Mouse (Mus musculus): ENCODE measurements around the gene Prdm11. TPM values are rescaled to one million over a fixed set of nuclear protein-coding genes. Genes with fewer than 3 reads are reported as not detected.

The Prdm11 gene
- polyA plus RNA-seq, 3 experiments from 2014 or later: 1.1 to 2.8 (median 2.0) TPM

GRCm38 (mm10) chr2:92964345-92964744 lies 81.6 kb downstream of the Prdm11 start:
- ATAC-seq: no peak

DNA sequence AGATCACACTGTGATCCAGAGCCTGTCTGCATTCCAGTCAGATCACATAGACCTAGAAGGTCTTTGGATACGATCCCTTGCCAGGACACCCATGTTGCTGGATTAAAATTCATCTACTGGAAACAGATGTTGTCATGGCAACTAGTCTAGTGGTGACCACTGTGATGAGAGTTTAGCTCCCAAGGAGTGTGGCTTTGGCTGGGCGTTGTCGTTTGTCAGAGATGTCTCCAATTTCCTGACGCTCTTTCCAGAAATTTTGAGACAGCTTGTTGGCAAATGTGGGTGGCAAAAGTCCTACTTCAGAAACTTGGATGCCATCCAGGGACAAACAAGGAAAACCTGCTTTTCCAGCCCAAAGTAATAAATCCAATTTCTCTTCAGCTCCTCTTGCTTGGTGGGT lies 87.3 kb downstream of the Prdm11 start:
- no peak for ATAC-seq

- ATAC-seq: no peak
These were observed 89.0 kb downstream of the Prdm11 start for GRCm38 (mm10) chr2:92956943-92957342.

- ATAC-seq: peak; percentile 43
These were observed 91.4 kb downstream of the Prdm11 start for GRCm38 (mm10) chr2:92954404-92955114.

- ATAC-seq: no peak
These were observed 92.5 kb downstream of the Prdm11 start for GRCm38 (mm10) chr2:92953450-92953849.

GRCm38 (mm10) chr2:92949518-92949917 lies 96.4 kb downstream of the Prdm11 start:
- no peak for ATAC-seq

DNA sequence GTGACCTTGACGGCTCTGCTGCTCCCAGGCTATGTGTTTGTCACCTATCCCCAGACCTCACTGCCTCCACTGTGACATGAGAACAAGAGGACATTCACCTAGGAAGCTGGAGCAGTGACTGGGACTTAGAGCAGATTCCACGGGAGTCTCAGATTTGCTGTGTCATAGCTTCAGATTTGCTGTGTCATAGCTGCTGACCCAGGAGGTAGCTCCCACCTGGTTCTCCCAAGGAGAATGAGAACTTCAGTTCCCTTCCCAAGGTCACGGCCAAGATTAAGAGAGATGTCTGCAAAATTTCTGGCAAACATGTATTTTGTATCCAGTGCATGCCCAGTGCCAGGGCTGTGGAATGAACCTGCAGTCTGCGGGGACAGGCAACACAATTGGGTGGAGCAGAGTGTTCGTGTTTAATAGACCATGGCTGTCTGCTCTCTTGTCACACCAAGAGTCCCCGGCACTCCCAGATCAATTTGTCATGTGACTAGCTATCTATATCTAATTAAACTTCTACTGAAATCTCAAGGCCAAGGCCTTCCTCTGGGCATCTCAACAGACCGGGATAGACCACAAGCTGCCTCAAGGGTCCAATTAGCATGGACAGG lies 97.2 kb downstream of the Prdm11 start:
- no peak for ATAC-seq

DNA sequence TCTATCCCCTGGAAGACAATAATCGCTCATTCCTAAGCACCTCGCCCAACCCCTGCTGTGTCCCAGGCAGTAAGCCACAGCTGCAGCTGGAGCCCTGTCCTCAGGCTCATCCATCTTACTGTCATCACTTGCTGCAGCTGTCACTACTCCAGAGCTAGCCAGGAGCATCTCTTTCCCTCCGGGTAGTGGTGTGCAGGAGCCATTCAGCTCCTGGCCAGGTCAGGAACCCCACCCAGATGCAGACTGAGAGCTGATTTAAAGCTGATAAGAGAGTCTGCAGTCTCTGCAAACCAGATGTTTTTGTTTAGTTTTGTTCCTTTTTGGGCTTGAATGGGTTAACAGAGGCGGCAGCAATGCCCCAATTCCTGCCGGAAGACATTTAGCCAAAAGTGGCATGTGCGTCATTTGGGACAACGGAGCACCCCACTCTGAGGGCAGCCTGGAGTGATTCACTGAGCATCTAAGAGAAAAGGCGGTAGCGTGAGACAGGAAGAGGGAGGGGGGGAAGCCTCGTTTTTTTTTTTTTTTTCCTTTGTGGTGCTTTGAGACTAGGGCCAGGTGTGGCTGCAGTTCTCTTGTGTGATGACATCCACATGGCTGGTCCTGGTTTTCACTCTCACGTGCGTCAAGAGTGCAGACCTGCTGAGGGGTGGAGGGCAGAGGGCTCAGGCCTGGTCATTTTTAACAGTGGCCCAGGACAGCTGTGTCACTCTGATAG lies 97.8 kb downstream of the Prdm11 start:
- no peak for ATAC-seq

DNA sequence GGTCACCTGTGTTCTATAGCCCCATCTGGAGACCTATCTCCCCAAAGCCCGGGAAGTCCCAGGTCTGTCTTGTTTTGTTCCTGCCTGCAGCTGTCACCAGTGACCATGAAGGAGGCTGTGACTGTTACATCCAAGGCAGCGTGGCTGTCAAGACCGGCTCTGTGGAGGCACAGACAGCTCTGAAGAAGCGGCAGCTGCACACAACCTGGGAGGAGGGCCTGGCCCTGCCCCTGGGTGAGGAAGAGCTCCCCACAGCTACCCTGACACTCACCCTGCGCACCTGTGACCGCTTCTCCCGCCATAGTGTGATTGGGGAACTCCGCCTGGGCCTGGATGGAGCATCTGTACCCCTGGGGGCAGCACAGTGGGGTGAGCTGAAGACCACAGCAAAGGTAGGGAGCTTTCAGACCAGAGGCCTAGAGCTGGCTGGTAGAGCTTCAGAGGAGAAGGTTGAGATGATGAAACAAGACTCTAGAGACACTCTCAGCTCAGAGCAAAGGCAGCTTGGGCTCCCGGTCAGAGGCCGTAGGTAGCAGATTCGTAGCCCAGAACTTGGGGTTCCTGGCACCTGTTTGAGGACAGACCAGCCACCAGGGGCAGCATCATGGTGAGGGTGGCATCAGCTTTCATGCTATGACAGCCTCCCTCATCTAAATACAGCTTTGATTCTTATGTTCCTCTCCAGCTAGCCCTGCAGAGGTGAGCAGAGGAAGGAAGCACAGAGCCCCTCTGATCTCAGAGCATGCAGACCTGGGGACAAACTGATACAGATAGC lies 100.0 kb downstream of the Prdm11 start:
- ATAC-seq: no peak

- ATAC-seq: no peak
These were observed 100.7 kb downstream of the Prdm11 start for GRCm38 (mm10) chr2:92945125-92945746.

DNA sequence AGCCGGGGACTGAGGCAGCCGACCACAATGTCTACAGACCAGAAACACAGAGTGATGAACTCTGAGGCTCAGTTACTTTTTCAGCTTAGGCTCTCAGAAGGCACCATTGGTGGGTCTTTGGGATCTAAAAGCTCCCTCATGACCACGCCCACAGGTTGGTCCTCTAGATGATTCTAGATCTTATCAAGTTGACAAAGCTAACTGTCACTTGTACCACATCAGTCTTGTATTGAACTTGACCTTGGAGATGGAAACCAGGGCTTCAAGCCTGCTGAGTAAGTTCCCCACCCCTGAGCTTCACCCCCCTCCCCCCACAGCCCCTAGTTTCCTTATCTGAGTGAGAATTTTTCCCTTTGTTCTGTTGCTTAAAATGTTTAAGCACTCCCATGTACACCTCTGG lies 101.6 kb downstream of the Prdm11 start:
- ATAC-seq: no peak

- ATAC-seq: no peak
These were observed 102.6 kb downstream of the Prdm11 start for GRCm38 (mm10) chr2:92943406-92943805.

DNA sequence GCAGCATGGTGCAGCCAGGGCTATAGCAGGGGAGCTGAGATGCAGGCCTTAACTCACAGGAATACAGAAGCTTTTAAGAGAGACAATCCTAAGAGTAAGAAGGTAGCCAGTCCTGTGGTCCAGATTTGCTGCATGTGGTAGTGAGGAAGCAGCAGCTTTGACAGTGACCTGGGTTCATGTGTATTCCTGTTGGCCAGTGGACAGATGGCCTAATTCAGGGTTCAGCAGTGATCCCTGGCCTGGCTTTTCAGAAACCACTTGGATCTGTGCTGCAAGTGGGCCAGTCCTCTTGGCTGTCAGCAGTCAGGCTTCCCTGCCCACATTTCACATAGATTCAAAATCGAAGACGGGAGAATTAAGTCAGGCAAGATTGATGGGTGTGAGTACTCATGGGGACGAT lies 104.5 kb downstream of the Prdm11 start:
- no peak for ATAC-seq

GRCm38 (mm10) chr2:92940963-92941362 lies 105.0 kb downstream of the Prdm11 start:
- ATAC-seq: no peak

DNA sequence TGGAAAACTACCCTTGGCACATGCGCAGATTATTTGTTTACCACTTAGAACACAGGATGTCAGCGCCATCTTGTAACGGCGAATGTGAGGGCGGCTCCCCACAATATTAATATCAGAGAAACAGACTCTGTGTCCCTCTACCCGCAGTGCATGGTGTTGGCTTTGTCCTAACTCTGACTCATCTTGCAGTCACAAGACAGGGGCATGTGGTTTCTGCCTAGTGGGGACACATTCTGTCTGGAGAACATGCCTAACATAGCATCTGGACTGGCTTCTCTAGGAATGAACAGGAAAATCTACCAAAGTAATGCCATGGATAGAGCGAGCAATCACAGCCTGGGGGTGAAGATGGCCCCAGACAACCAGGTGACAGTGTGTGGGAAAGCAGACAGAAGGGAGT lies 107.1 kb downstream of the Prdm11 start:
- ATAC-seq: no peak

- no peak for ATAC-seq
These were observed 107.9 kb downstream of the Prdm11 start for GRCm38 (mm10) chr2:92938063-92938462.

DNA sequence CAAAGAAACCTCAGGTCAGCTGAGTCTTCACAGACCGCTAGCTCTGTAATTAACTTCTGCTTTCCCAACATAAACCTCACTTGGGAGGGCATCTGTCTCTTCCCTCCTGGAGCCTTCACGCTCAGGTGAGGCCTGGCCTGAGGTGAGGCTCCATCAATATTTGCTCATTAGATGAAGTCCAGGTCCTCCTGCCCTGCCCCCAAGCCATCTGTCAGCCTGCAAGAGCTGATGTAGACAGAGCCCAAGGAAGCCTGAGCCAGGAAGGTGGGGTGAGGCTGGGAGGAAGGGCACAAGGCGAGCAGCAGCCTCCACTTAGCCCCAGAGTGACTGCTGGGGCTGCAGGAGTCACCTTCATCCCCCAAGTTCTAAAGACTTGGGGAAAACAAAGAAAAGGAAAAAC lies 110.5 kb downstream of the Prdm11 start:
- no peak for ATAC-seq

GRCm38 (mm10) chr2:92934312-92934982 lies 111.5 kb downstream of the Prdm11 start:
- ATAC-seq: no peak

GRCm38 (mm10) chr2:92933379-92933778 lies 112.6 kb downstream of the Prdm11 start:
- no peak for ATAC-seq

GRCm38 (mm10) chr2:92931061-92931460 lies 114.9 kb downstream of the Prdm11 start:
- ATAC-seq: no peak

DNA sequence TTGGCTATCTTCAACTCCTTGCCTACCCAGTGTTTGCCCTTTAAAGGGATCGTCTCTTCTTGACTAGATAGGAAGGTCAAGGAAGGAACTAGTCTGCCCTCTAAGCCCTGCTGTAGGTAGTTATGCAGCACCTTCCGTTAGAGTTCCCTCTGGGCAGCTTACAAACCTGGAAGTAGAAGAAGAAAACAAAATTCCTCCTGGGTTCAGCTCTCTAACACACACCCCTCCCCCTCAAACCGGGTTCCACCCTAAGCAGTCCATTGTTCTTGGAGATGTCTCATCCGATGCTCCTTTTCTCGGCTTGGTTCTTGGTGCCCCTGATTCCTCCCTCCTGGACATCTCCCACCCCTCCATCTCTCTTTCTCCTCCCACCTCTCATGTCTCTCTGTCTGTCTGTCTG lies 116.3 kb downstream of the Prdm11 start:
- no peak for ATAC-seq

GRCm38 (mm10) chr2:92924677-92925259 lies 121.2 kb downstream of the Prdm11 start:
- ATAC-seq: no peak
